Mouse (Mus musculus) heart, postnatal 0 days (tissue): ENCODE results near the gene Chchd5.

Experiments
- CTCF ChIP-seq: IDR thresholded peaks from 2 replicates; pipeline ENCODE4 v1.5.1; 2016; ENCODE audit warnings: antibody characterized with exemption, control low read depth, low read depth
- EP300 ChIP-seq: IDR thresholded peaks from 2 replicates; pipeline ENCODE4 v1.6.1; 2016; ENCODE audit warnings: antibody characterized with exemption, low read depth

GRCm38 (mm10) chr2:129100784-129101310 is 28.7 kb upstream of the Chchd5 start, which contains the start of gene Polr1b:
- no peak for TF ChIP-seq CTCF
- TF ChIP-seq EP300 = no peak
